Mouse (Mus musculus) right cerebral cortex, postnatal 10 days (tissue): Measurements from ENCODE around the gene Thsd4.

ENCODE experiments used
- DNase-seq, 2 experiments: peaks; one replicate each; pipeline ENCODE4 v3.0.0; 2021; ENCODE audit warnings: low spot score in 2 of 2

The Thsd4 gene

GRCm38 (mm10) chr9:60269807-60270206 lies 252.0 kb downstream of the Thsd4 start:
- no peak for DNase-seq

- DNase-seq: no peak
These were observed 254.6 kb downstream of the Thsd4 start for GRCm38 (mm10) chr9:60267273-60267626.

GRCm38 (mm10) chr9:60266583-60267272 lies 255.1 kb downstream of the Thsd4 start:
- DNase-seq: no peak

- peak; percentile 47 to 54 for DNase-seq
These were observed 257.1 kb downstream of the Thsd4 start for GRCm38 (mm10) chr9:60264586-60265325.

GRCm38 (mm10) chr9:60262515-60263140 lies 259.2 kb downstream of the Thsd4 start:
- DNase-seq: no peak

- DNase-seq: peak; percentile 38 to 61
These were observed 262.2 kb downstream of the Thsd4 start for GRCm38 (mm10) chr9:60259626-60260025.

- DNase-seq: peak in 1 of 2 experiments; percentile 58
These were observed 270.1 kb downstream of the Thsd4 start for GRCm38 (mm10) chr9:60251765-60252164.

- no peak for DNase-seq
These were observed 271.4 kb downstream of the Thsd4 start for GRCm38 (mm10) chr9:60250403-60250802.

- DNase-seq: no peak
These were observed 273.8 kb downstream of the Thsd4 start for GRCm38 (mm10) chr9:60247998-60248397.

- DNase-seq: peak; percentile 75 to 83
These were observed 276.9 kb downstream of the Thsd4 start for GRCm38 (mm10) chr9:60244943-60245342.

GRCm38 (mm10) chr9:60243503-60243902 lies 278.3 kb downstream of the Thsd4 start:
- no peak for DNase-seq

GRCm38 (mm10) chr9:60237667-60238066 lies 284.2 kb downstream of the Thsd4 start:
- peak; percentile 54 to 80 for DNase-seq

GRCm38 (mm10) chr9:60236155-60236554 lies 285.7 kb downstream of the Thsd4 start:
- DNase-seq: no peak

GRCm38 (mm10) chr9:60234233-60235115 lies 287.4 kb downstream of the Thsd4 start:
- DNase-seq: no peak

- DNase-seq: no peak
These were observed 289.6 kb downstream of the Thsd4 start for GRCm38 (mm10) chr9:60231981-60232881.

- DNase-seq: no peak
These were observed 292.4 kb downstream of the Thsd4 start for GRCm38 (mm10) chr9:60229496-60229895.

GRCm38 (mm10) chr9:60227727-60228126 lies 294.1 kb downstream of the Thsd4 start:
- peak; percentile 66 for DNase-seq

- peak; percentile 59 to 60 for DNase-seq
These were observed 295.2 kb downstream of the Thsd4 start for GRCm38 (mm10) chr9:60226679-60227078.

- DNase-seq: peak; percentile 70 to 83
These were observed 295.7 kb downstream of the Thsd4 start for GRCm38 (mm10) chr9:60226155-60226554.

GRCm38 (mm10) chr9:60225453-60225852 lies 296.4 kb downstream of the Thsd4 start:
- DNase-seq: no peak
